Mouse (Mus musculus) heart, postnatal 36 days (tissue): ENCODE results near the gene Zfand2b. TPM values are rescaled to one million over a fixed set of nuclear protein-coding genes. Genes with fewer than 3 reads are reported as not detected.

Source experiments
- DNase-seq, 2 experiments: peaks; one replicate each; pipeline ENCODE4 v3.0.0; 2021 to 2022
- intact Hi-C: fragments of 180-260 bp; cut with DNase I; formaldehyde crosslinking; loops from one replicate; pipeline ENCODE4 v1.15.1; 2025
- microRNA-seq, 2 experiments: library from miRNA; unstranded; fragments of <30 nt; microRNA quantifications; one replicate each; pipeline ENCODE4 v1.2.0; 2021; ENCODE audit warnings: borderline number of aligned reads in 2 of 2
- total RNA-seq, 2 experiments: library from RNA; stranded (reverse); gene quantifications; 2 replicates each; pipeline ENCODE4 v1.2.3; 2021

The Zfand2b gene
- total RNA-seq, 2 experiments from 2014 or later: 14.9 to 17.6 TPM

DNA sequence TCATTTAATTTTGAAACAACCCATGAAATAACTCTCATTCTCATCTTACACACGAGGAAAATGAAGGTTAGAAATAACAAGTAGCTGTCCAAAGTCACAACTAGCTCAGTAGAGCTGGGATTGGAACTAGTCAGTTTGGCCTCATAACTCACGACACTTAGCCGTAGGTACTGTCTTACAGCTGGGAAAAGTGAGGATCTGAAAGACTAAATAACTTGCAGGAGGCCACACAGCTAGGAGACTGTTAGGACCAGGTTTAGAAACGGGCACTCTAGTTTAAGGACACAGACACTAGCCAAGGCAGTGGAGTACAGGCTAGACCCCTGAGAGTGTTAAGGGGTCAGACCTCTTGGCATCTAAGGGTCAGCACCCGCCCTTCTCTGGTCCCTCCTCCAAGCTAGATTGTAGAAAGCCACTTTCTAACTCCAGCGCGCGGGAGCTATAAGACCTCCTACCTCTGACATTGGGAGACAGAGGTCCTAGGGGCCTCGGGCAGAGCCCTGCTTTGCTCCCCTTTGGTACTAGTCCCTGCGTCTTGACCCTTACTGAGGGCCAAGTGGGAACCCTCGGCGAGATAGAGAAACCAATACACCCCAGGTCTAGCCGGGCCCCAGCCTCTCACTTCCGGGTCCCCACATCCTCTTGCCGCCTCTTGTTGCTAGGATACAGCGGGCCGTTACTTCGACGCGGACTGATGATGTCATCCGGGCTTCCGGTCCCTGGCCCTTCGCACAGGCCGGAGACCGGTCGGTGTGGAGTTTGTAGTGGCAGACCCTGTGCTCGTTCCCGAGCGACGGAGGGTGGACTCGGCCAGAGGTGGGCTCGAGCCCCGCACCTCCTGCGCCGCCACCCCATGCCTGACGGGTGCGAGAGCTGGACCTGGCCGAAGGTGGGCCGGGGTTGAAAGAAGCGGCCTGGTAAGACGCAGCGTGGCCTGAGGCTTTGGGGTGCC lies 42.0 kb downstream of the Zfand2b start, which contains the start of the genes Glb1l and Stk16:
Glb1l (minus strand) TSS at position 678 of the 952 bp plus-strand sequence.
Stk16 (plus strand) TSS at position 703 of the 952 bp plus-strand sequence.
- intact Hi-C loops: loop anchor here (5.0 kb wide), 1 partner anchor 107 kb away; the partner anchor contains the start of gene Dnpep

GRCm38 (mm10) chr1:75211141-75211708 lies 42.8 kb downstream of the Zfand2b start:
- no peak for DNase-seq
- intact Hi-C loops: loop anchor here (5.0 kb wide), 1 partner anchor 106 kb away; the partner anchor contains the start of gene Dnpep

More for the DNA sequence above, 42.0 kb downstream of the Zfand2b start, which contains the start of the genes Glb1l and Stk16:
- DNase-seq: peak; percentile 97

DNA sequence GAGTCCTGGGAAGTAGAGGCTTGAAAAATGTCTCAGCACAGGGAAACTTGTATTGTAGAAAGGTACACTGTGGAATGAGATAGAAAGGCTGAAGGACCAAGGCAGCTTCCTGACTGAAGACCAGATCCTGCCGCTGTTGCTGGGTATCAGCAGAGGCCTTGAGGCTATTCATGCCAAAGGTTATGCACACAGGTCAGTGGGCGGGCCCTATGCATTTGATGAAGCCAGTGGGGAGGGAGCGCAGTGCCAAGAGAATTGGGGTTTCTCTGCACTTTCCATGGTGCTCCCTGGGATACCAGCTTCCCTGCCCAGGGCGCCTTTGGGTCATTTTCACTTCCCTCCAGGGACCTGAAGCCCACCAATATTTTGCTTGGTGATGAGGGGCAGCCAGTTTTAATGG lies 44.1 kb downstream of the Zfand2b start:
- intact Hi-C loops: loop anchor here (5.0 kb wide), 1 partner anchor 105 kb away; the partner anchor contains the start of gene Dnpep
- no peak for DNase-seq

GRCm38 (mm10) chr1:75213096-75213495 lies 44.6 kb downstream of the Zfand2b start:
- no peak for DNase-seq
- intact Hi-C loops: loop anchor here (5.0 kb wide), 1 partner anchor 104 kb away; the partner anchor contains the start of gene Dnpep

DNA sequence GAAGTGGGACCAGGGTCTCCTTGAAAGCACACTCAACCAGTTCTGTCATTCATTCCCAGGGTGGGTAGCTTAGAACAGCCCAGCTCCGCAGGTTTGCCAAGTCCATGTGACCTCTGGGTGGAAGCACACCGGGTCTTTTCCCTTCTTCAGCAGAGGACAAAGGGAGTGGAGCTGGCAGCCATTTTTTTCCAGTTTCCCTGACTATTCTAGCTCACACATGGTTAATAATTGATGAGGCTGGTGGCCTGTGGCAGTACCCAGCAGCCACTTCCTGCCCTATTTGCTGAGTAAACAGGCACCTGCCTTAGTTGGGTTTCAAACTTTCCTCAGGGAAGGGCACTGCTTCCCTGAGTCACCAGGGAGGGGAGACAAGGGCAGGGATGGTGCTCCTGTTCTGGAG lies 46.0 kb downstream of the Zfand2b start:
- DNase-seq: no peak
- intact Hi-C loops: loop anchor here (5.0 kb wide), 1 partner anchor 103 kb away; the partner anchor contains the start of gene Dnpep

DNA sequence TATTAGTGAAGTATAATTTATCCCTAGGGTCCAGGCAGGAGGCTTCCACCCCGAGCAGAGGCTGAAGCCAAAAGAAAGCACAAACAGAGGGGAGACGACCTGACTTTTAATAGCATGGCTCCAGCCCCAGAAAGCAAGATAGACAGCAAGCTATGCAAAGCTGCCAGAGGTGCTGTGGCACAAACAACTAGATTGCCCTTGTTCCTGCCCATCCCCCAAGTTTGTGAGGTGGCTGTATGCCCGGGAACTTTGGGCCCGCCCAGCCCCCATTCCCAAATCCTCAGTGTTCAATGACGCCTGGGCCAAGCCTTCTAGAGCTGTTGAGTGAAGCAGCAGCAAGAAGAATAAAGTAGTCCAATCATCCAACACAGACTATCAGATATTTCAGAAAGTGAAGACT lies 46.4 kb downstream of the Zfand2b start:
- intact Hi-C loops: loop anchor here (5.0 kb wide), 1 partner anchor 102 kb away; the partner anchor contains the start of gene Dnpep
- DNase-seq: peak; percentile 60 to 72

DNA sequence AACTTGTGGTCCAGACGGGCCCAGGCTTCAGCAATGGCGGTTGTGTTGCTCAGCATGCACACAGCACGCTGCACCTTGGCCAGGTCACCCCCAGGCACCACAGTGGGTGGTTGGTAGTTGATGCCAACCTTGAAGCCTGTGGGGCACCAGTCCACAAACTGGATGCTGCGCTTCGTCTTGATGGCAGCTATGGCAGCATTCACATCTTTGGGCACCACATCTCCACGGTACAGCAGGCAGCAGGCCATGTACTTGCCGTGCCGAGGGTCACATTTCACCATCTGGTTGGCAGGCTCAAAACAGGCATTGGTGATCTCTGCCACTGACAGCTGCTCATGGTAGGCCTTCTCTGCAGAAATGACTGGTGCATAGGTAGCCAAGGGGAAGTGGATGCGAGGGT lies 47.3 kb downstream of the Zfand2b start:
- DNase-seq: no peak
- intact Hi-C loops: no loop called here

DNA sequence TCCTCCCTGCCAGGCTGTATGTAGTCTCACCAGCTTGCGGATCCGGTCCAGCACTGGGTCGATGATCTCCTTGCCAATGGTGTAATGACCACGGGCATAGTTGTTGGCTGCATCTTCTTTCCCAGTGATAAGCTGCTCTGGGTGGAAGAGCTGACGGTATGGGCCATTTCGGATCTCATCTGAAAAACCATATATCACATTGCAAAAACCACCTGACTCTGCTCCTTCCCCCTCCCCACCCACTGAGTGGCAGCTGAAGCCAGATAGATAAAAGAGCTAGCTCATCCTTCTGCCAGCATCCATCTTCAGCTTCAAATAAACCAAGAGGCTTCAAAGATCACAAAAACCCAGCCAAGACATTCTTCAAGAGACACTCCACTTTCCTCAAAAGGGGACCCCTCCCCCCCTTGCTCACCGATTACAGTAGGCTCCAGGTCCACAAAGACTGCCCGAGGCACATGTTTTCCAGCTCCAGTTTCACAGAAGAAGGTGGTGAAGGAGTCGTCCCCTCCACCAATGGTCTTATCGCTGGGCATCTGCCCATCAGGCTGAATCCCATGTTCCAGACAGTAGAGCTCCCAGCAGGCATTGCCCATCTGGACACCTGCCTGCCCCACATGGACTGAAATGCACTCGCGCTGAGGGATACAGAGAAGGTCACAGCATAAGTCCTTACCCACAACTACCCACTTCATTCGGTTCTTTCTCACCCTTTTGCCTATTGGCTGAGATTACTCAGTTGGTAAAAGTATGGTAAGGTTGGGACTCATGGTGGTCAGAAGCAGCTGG lies 48.5 kb downstream of the Zfand2b start:
- intact Hi-C loops: no loop called here
- DNase-seq: peak; percentile 41 to 61

DNA sequence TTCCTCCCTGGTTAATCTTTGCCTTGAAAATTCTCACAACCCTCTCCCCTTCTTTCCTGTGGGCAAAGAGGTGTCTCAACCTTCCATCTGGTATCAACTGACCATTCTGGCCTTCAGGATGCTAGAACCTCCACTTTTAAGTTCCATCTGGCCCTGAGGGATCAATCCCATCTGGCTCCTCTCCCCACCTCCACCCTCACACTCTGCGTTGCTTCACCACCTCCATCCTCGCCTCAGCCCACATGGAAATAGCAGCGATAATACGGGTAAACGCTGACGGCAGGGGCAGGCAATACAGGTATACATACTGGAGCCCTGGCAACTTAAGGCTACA lies 49.4 kb downstream of the Zfand2b start:
- DNase-seq: no peak
- intact Hi-C loops: no loop called here

DNA sequence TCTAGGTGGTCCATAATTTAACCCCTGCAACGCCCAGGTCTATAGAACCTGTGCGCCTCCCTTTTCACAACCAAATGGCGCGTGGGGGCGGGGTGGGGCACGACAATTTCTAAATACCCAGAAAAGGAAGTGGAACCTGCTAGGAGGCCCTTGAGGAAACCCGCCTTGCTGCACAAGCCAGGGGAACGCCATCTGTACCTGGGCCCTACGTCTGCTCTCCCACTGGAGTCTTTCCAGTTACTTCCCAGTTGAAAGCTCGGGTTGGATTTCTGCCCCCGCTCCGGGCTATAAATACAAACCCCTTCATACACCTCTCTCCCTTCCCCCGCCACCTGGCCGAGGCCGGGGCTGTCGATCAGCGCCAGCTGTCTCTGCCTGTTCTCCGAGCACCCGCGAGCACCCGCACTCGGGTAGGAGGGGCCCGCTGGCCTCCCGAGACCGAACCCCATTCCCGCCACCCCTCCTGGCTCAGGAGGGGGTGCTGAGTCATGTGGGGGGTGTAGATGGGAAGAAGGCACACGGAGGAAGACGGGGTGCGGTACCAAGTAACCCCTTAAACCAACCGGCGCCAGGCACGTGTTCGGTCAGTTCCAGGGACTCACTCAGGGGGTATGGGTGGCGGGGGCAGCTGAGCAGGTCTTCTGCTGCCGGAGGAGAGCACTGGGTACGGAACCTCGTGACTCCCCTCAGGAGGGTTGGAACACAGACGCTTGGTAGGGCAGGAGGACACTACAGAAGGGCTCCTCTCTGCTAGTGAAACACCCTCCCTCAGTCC lies 50.0 kb downstream of the Zfand2b start:
- DNase-seq: peak; percentile 56 to 72
- intact Hi-C loops: no loop called here

DNA sequence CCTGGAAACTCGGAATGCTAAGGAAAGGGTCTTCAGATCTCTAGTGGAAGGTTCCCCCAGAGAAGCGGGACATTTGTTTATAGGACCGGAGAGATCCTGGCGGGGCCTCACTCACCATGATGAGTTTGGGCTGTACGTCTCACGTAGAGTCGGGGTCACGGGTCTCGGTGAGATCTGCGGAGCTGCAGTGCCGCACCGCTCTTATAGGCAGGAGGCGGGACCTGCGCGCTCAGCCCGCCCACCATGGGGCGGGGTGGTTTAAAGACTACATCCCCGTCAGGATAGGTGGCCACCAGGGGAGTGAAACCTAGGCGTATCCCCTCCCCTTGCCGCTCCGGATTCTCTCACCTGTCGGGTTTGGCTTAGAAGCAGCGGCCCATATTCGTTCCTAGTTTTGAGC lies 50.6 kb downstream of the Zfand2b start:
- intact Hi-C loops: no loop called here
- DNase-seq: peak; percentile 89 to 92

- intact Hi-C loops: no loop called here
- no peak for DNase-seq
These were observed 51.1 kb downstream of the Zfand2b start, which contains the start of gene Tuba4a for GRCm38 (mm10) chr1:75219531-75219930. Gene Tuba4a (minus strand): TSS chr1:75219865.

Small RNA genes within 50 kb of the gene (microRNA-seq; reads per million reads assigned to microRNA genes)
- gene Gm27943: 0 reads per million in 2 experiments

Other genes starting within 250 kb of the Zfand2b start
- not detected for gene Cfap65, start 233.0 kb upstream of the Zfand2b start, total RNA-seq
- under 1 TPM in 1 of 2 experiments, not detected in 1; 0.14 TPM for gene Ihh, start 217.0 kb upstream of the Zfand2b start, total RNA-seq
- gene Nhej1, start 43.4 kb upstream of the Zfand2b start, total RNA-seq: 1 to 10 TPM; 4.5 TPM
- gene Slc23a3, start 34.8 kb upstream of the Zfand2b start, total RNA-seq: under 1 TPM; 0.56 to 0.57 TPM
- 10 to 100 TPM; 23.2 to 30.0 TPM for gene Cnppd1, start 25.9 kb upstream of the Zfand2b start, total RNA-seq
- 10 to 100 TPM; 22.2 to 23.5 TPM for gene Retreg2, start 25.9 kb upstream of the Zfand2b start, total RNA-seq
- 10 to 100 TPM; 28.8 to 30.4 TPM for gene Abcb6, start 11.7 kb downstream of the Zfand2b start, total RNA-seq
- gene Ankzf1, start 23.5 kb downstream of the Zfand2b start, total RNA-seq: 10 to 100 TPM; 13.3 to 13.5 TPM
- gene Atg9a, start 23.6 kb downstream of the Zfand2b start, total RNA-seq: 10 to 100 TPM; 73.8 to 76.3 TPM
- gene Glb1l, start 42.2 kb downstream of the Zfand2b start, total RNA-seq: 1 to 10 TPM; 2.5 to 4.0 TPM
- 10 to 100 TPM; 38.1 to 41.0 TPM for gene Stk16, start 42.2 kb downstream of the Zfand2b start, total RNA-seq
- gene Tuba4a, start 51.2 kb downstream of the Zfand2b start, total RNA-seq: 100 to 1,000 TPM; 778 to 837 TPM
- gene A630095N17Rik, start 63.5 kb downstream of the Zfand2b start, total RNA-seq: not detected
- 100 to 1,000 TPM; 104 to 112 TPM for gene Dnajb2, start 67.8 kb downstream of the Zfand2b start, total RNA-seq
- gene Ptprn, start 95.9 kb downstream of the Zfand2b start, total RNA-seq: under 1 TPM; 0.92 to 0.95 TPM
- not detected for gene Resp18, start 109.8 kb downstream of the Zfand2b start, total RNA-seq
- 10 to 100 TPM; 78.0 to 89.7 TPM for gene Dnpep, start 149.3 kb downstream of the Zfand2b start, total RNA-seq
- 1,000 to 10,000 TPM; 1,347 to 1,420 TPM for gene Des, start 191.7 kb downstream of the Zfand2b start, total RNA-seq
- gene Speg, start 206.7 kb downstream of the Zfand2b start, total RNA-seq: 100 to 1,000 TPM; 120 to 128 TPM